Mouse (Mus musculus) right cerebral cortex, adult 18-20 months (tissue): ENCODE measurements around the gene Socs2.
"Not testable (repeated sequence)": the region's sequence is repeated elsewhere in the genome, so short reads cannot be mapped to it uniquely, and the experiment has no call there.

Experiments used
- DNase-seq: peaks from one replicate; pipeline ENCODE4 v3.0.0; 2022; ENCODE audit warnings: mixed read lengths

Gene Socs2

DNA sequence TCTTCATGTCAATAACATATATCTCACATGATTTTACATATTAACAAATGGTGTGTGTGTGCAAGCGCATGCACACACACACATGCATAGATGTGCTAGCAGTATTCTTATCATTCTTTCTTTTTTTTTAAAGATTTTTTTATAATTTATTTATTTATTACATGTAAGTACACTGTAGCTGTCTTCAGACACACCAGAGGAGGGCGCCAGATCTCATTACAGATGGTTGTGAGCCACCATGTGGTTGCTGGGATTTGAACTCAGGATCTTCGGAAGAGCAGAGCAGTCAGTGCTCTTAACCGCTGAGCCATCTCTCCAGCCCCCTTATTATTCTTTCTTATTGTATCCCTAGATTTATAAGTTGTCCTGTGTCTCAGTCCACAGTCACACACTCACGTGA is 27.2 kb downstream of the Socs2 start:
- DNase-seq = not testable (repeated sequence)

DNA sequence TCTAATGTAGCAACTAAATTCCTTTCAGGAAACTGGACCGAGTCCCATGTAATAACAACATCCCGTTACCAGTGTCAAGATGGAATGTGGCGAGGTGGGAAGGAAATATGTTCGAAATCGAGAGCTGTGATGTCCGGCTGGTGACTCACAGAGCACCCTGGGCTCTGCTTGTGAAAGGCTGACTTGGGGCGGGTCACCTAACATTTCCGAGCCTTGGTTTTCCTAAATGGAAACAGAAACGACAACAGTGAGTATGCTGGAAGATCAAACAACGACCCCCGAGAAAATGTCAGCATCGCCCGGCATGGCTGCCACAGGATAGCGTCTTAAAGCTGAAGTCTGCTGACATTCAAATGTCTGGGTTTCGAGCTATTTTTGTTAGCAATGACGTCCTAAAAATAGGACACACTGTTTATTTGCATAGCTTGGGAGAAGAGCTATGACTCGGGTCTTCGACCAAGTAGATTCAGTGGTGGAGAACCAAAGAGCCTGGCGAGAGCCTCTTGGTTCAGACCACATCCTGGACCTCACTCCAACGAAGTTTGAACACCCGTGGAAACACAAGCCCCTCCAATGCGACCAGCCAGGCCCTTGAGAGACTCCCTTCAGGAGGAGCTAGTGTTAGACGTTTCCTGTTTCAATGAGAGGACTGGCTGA is 28.0 kb downstream of the Socs2 start:
- DNase-seq = no peak

DNA sequence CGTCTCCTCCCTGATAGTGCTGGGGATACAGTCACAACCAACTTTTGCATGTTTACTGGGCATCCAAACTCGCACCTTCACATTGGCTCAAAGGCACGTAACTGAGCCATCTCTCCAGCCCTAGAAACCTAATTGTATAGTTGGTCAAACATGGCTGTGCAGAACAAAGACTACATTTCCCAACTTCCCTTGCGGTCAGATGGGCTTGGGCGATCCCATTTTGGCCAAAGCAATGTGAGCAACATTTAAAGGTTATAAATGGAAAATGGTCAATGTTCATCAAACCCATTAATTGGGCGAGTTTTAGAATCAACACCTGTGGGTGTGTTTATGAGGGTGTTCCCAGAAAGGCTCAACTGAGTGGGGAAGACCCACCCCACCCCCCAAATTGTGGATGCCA is 30.5 kb downstream of the Socs2 start:
- DNase-seq = no peak

DNA sequence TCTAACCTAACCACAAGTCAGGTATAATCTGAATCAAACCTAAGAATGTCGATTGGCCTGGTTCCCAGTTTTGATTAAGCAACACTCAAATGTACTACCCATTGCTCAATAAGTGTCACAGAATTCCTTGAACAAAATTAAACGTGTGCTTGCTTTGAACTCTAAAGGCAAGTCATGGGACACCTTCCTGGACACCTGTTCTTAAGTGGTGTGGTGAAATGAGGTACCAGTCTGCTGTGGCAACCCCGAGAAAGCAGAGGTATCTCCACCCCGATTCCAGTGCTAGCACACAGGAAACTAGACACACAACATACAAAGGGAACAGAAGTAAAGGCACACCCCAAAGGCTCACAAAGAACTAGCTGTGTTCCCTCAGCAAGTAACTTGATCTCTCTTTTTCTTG is 31.2 kb downstream of the Socs2 start:
- no peak for DNase-seq

DNA sequence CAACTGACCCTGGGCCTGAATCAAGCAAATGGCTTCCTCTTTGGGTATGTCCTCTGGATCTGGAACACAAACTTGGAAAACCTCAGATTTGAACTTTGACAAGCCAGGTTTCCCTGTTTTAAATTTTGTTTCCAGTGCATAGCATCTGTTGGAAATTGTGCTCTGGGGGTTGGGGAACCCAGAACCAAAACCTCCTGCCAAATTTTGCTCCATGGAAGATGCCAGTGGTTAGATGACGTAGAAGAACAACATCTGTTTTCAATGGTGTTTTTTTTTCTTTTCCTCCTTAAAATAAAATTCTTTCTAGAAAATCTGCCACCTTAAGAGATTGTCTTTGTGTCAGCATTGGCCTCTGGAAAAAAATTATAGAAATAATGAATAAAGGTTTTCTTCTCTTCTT is 31.9 kb downstream of the Socs2 start:
- no peak for DNase-seq

DNA sequence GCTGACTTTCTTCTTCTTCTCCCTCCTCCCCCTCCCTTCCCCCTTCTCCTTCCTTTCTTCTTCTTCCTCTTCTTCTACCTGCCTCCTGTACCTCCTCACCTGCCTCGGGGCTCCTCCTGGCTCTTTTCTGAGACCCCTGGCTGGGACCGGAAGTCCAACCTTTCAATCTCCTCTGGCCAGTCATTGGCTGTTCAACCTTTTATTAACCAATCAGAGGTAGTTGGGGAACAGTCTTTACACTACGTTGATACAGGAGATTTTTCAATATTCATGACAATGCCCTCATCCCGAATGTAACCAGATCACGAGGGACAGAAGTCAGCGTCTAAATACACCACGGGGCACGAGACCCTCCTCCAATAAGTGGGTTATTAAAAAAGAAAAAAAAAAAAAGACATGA is 32.5 kb downstream of the Socs2 start:
- no peak for DNase-seq

DNA sequence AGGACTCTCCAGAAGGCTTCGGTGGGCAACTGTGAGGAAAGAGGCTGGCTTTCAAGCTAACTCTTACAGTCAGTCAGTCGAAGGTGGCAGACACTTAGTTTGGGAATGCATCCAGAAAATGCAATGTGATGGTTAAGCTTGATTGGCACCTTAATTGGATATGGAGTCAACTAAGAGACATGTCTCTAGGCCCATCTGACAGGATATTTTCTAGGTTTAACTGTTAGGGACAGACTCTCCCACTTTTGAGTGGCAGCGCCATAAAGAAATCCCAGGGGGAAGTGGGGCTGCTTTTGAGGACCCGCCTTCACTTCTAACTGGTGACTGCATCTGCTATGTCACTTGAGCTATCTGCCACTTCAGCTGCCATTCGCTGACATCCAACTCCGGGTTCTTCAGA is 43.6 kb downstream of the Socs2 start:
- no peak for DNase-seq

DNA sequence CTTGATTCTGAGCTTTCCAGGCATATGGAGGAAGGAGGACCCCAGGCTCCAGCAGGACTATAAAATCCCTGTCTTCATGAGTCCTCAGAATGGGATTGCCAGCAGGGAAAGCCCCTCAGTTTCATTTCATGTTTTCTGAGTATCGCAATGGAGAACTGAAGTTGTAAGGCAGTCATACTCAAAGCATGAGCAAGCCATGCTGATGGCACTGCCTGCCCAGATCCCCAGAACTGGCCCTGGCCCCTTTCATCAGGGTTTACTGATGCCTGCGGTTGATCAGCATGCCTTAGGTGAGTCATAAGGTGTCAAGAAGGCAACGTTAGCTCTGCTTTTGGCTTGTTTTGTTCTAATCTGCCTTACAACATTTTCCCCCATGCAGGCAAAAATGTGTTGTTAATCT is 45.0 kb downstream of the Socs2 start:
- no peak for DNase-seq

DNA sequence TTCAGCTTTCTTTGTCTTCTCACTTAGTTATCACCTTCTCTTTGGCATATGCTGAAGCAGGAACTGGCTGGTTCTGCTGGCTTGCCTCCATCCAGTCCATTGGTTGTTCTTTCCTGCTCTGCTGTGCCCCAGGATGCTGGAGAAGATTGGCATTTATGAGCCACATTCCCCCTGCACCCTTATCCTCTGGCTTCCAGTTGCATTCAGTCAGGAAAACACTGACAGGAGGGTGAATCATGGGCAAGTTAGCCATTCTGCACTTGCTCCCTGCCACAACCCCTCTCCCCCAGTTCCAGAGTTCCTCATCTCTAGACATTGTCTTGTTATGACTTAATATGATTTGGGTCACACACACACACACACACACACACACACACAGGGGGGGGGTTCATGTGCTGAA is 47.8 kb downstream of the Socs2 start:
- no peak for DNase-seq

DNA sequence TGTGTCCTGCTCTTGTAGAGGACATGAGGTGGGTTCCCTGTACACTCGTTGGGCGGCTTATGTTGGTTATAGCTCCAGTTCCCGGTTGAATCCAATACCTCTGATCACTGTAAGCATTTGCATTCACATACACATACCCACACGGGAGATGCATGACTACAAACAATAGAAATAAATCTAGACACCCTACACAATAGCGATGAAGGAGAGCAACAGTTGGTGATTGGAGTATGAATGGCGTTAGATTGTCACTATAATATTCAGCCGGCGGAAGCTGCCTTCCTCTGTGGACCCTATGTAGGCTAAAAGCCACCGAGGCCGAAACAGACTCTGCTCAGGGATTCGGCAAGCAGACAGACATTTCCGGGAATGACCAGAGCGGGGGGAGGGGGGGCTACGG is 48.8 kb downstream of the Socs2 start:
- DNase-seq = no peak

DNA sequence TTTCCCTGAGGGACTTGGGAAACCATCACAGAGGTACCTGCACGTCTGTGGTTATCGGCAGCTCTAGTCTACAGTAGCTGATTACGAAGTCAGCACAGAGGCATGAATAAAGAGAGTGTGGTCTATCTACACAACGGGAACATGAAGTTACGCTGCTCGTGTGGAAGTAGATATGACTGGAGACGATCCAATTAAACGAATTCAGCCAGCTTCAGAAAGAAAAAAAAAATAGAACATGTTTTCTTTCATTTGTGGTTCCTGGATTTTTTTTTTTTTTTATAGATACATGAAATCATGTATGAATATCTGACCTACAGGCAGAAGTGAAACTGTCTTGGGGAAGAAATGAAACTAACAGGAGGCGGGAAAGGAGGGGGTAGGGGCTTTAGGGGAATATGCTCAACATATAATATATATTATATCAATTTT is 49.3 kb downstream of the Socs2 start:
- no peak for DNase-seq

DNA sequence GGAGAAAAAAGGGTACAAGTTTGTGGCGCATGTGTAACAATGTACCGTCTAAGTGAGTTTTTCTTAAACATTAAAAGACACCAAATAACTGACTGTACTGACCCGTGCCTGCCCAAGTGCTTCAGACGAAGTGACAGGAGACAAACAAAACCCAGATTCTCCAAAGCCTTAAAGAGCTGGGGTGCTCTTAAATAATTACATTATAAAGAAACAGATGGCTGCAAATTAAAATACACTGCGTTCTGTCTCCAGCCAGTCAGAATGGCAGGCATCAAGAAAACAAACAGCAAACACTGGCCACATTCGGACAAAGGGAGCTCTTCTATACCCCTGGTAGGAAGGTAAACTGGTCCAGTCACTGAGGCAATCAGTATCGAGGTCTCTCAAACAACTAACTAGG is 49.7 kb downstream of the Socs2 start:
- no peak for DNase-seq

DNA sequence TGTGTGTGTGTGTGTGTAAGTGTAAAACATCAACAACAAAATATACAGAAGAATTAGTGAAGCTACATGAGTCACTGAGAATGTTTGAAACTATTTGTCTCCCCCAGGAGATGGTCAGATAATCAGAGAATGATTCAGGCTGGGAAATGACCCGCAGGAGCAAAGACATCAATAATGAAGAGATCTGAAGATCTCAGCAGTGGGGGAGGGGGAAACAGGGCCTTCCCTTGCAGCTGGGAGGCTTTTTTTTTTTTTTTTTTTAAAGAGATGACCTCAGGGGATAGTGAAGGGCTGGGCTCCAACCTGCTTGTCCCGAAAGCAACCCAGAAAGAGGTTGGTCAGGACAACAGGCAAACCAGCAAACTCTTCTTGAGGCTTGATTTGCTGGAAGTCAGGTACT is 54.7 kb downstream of the Socs2 start:
- DNase-seq = no peak

DNA sequence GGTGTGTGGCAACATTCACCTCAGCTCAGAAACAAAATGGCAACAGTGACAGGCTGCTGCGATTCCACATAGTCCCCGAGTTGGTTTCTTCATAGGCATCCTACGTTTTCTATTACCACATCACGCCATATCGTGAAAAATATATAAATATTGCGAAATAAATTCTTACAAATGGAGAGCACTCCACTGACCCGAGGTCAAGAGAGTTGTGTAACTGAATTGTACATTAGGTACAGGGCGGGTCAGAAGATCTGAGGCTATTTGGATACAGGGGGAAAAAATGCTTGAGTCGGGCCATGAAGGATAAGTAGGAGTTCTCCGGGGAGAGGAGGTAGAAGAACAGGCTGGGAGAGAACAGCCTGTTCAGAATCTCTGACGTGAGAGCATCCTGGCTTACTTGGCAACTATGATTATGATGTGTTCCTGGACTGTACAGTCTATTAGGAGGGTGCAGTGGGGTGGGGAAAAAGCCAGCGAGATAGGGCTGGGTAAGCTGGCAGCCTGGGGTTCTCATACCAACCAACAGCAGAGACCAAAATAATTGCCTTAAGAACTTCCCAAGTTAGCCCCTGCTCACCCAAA is 55.6 kb downstream of the Socs2 start:
- DNase-seq = no peak

DNA sequence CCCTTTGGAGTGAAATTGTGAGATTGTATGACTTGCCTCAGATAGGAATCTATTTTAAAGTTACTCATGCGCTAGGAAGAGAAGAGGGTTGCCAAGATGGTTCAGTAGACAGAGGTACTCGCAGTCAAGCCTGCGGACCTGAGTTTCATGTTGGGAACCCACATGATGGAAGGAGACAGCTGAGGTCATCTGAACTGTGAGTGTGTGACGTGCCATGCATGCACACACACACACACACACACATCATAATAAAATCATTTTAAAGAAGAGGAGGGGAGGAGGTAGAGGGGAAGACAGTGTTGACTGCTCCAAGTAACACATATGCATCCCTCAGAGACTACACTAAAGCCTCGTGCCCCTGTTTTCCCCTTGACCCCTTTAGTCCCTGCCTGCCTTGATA is 56.9 kb downstream of the Socs2 start:
- no peak for DNase-seq

DNA sequence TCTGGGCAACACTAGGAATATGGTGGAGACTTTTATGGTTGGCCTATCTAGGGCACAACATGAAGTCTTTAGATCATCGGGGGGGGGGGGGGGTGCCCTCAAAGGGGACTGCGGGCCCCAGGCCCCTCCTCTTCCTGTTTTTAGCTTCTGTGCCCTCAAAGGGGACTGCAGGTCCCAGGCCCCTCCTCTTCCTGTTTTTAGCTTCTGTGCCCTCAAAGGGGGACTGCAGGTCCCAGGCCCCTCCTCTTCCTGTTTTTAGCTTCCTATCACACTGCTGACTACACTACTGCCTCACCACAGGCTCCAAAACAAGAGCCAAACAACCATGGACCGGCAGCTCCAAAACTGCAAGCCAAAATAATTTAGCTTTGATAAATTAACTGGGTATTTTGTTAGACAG is 59.3 kb downstream of the Socs2 start:
- no peak for DNase-seq

DNA sequence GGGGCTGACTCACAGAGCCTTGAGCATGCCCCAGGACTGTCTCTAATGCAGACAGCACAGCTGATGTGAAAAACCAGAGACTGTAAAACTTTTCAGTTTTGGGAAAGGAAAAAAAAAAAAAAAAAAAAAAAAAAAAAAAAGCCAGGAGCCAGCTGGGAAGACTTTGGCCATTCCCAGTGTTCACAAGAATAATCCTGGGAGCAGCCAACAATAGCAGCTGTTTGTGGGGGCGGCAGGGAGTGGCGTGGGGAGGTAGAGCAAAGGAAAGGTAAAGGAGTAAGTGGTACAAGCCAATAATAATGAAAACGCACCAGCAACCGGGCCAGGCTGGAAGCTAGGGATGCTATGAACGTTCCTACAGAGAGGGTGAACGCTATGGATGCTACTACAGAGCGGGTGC is 60.3 kb downstream of the Socs2 start:
- DNase-seq = no peak

DNA sequence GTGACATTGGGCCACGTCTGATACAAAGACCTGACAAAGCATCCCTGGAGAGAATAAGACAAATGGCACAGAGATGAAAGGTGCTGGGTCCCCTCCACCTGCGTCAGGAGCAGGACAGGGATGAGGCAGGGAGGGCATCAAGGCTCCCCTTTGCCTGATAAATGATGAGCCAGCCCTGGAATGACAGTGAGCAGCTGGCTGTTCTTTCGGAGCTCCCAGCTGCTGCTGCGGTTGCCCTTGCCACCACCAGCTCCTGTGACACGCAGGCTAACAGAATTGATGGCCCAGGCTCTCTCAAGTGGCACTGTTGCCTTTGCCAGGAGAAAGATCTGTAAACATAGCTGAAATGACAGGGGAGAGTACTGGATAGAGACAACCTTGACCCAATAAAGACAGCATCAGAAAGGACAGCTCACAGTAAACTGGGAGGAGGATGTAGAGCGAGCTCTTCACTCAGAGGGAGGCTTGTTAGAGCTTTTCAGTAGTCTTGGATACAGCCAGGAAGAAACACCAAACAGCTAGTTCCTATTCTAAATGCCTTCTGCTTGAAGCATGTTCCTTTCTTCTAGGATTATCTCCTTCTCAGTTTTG is 61.2 kb downstream of the Socs2 start:
- no peak for DNase-seq

DNA sequence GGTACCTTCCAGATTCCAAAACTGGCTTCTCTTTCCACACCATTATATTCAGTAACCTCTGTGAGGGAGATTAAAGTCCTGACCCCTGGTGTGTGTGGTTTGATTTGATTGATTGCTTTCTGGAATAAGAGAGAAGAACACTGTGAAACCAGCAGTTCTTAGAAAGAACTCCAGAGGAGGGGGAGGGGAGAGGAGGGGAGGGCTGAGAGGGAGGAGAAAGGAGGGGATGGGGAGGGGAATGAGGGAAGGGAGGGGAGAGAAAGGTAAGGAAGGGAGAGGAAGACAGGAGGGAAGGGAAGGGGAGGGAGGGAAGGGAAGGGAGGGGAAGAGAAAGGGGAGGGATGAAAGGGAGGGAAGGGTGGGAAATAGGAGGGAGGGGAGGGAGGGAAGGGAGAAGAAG is 62.3 kb downstream of the Socs2 start:
- DNase-seq = no peak

DNA sequence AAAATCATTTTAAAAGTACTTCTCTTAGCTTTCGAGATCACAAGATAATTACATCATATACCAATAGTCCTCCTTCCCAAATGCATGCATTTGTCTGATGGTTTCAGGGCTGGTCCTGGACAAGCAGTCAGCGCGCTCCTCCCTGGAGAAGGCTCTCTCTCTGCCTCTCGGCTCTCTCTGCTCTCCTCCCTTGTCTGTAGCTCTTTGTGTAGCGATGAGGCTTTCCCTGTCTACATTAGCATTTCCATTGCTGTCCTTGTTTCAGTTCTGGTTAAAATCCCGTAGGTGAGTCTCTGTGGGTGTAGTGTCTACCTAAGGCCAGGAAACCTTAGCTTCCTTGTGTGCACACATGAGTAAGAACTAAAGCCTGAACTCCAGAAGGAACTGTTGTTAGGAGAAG is 62.9 kb downstream of the Socs2 start:
- DNase-seq = no peak

DNA sequence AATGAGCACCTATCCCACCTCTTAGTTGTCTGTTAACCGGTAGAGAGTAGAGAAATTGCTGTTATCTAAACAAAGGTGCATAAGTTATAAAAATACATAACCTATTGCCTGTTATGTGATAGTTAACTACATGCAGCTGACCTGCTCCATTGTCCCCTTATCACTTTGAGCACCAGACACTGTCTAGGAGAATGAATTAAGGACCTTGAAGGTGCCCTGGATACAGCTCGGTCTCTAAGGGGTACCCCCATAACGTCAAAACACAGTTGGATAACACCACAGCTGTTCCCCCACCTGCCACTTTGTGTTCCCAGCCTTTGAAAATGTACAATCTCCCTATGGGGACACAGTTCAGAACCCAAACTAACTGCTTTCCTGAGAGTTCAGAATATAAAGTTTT is 68.5 kb downstream of the Socs2 start:
- DNase-seq = no peak

DNA sequence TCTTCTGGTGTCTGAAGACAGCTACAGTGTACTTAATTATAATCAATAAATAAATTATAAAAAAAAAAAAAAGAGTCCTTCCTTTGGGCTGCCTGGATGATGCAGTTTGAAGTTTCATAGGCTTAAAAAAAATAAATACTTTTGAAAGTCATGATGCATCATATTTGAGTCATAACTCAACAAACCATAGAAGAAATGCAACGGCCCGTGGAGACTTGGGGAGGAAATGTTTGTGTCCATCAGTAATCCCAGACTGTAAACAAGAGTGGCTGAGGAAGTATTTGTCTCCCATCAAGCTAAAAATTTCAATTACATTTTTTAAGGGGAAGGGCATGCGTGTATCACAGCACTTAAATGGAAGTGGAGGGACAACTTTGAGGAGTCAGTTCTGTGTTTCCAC is 69.2 kb downstream of the Socs2 start:
- DNase-seq = no peak

DNA sequence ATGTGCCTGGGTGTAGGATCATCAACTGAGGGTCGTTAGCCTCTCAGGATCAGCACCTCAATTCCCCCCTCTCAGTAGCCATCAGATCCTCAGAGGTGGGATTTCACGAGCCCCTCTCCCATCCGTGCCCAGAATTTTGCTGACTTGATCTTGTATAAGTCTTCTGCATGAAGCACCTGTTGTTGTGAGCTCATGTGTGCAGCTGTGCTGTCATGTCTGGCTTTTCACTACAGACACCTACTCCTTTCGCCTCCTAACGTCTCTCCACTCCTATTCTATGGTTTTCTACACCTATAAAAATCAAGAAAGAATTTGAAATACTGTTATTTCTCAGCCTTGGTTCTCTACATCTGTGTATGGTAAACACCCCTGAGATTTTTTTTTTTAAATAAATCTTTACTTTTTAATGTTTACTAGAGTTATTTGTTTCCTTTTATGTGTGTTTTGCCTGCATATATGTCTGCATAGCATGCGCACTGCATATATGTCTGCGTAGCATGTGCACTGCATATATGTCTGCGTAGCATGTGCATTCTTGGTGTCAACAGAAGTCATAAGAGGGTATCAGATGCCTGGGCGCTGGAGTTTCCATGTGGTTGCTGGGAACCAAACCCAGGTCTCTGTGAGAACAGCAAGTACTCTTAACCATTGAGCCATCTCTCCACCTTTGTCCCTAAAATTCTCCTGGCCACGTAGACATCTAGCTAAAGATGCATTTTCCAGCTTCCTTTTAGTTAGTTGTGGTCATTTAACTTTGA is 74.0 kb downstream of the Socs2 start:
- DNase-seq = no peak

DNA sequence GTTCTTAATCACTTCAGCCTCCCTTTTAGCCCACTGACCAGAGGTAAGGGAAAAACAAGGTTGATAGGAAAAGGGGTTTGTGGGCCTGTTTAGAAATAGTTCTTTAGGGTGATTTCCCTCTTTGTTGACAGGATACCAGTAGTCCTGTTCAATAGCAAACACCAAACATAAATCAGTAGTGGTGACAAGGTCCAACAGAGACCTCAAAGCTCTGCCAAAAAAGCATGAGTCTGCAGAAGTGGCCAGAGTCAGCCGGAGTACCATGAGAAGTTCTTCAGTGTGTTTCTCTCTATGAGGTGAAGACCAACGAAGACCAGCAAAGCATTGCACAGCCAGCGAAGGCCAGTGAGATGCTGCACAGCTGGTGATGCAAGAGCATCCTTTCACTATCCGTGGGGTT is 76.3 kb downstream of the Socs2 start:
- DNase-seq = no peak
